Mouse (Mus musculus): ENCODE measurements around the gene Nit2. TPM values are rescaled to one million over a fixed set of nuclear protein-coding genes. Genes with fewer than 3 reads are reported as not detected.

Gene Nit2
- polyA plus RNA-seq (2014; fragmentation: Illumina TruSeq; extraction: RNeasy Lipid Tissue Mini Kit (QIAGEN cat#74804)): 80.8 TPM

DNA sequence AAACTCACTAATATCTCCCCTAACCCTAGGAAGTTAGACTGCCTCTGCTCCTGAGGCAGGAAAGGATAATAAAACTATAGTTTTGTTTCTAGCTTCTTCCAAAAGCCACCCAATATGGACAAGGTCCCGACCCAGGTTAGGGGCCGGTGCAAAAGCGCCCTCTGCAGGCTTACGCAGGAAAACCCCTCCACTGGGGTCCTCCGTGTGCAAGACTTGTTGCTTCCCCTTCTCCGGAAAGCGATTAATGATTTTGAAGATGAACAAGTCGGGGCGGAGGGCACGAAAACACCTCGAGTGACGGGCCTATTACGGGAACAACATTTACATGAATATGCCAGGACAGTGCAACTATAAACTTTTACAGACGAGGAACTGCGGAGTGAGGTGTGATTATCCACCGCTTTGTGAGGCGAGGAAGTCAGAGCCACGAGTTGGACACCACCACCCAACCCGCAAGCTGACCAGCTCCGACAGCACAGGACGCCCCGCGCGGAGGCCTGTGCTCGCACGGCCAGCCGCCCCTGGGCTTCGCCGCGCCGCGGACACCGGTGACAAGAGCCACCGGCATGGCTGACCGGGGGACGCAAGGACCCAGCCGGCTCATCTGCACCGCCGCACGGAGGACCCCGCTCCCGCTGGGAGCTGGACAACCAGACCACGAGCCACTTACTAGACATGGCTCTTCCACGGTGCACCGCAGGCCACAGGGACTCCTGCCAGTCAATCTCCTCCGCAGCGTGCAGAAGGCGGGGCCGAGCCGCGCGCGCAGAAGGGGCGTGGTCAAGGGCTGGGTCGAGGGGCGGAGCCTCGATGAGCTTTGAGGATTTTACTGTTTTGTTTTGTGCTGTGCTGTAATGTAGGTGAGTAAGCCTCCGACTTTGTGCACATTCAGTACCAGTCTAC is at the start of gene Nit2:
TSS of gene Nit2 (minus strand) at position 731 of the 903 bp plus-strand sequence.

DNA sequence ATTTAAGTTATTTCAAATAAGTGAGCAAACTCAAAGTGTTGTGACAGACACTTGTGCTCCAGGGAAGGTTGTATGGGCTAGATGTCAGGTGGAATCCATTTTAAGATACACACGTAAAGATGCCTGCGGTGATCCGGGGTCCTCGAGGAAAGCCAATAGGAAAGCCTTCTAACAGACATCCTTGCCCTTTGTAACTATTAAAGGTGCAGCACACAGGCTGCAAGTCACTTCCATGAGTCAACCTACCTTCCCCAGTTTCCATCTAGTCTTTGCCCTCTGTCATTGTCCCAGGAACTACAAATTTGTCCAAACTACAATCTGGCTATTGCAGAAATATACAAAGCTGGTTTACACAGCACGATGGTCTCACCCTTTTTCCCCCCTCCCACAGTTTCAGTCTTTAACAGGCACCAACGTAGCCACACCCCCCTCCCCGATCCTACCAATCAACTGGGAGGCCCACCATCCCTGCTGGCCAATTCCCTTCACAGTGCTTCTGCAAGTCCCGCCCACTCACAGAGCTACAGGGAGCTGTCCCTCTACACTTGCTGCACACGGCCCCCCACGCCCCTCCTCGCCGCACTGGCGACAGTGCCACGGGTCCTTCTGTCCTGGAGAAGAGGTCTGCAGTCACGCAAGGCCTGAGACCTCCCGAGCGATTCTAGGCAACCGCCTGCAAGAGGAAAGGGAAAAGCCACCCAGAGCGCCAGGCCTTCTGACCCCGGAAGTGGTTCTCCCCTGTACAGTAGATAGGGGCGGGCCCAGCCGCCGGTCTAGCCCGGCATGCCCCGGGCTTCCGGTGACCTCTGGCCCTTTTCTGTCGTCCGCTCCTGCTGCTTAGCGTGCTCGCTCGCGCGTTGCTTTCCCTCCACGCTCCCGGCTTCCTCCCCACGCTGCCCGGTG is 46.0 kb downstream of the Nit2 start, which contains the start of gene Tomm70a:
TSS of gene Tomm70a (plus strand) at position 791 of the 903 bp plus-strand sequence.

Other genes with a start within 250 kb of the Nit2 start
- not detected for gene Lnp1, start 239.3 kb downstream of the Nit2 start, polyA plus RNA-seq (2014; fragmentation: Illumina TruSeq; extraction: RNeasy Lipid Tissue Mini Kit (QIAGEN cat#74804))
- gene Tmem45a2, start 96.0 kb downstream of the Nit2 start, polyA plus RNA-seq (2014; fragmentation: Illumina TruSeq; extraction: RNeasy Lipid Tissue Mini Kit (QIAGEN cat#74804)): not detected
- gene Tomm70a, start 45.6 kb downstream of the Nit2 start, polyA plus RNA-seq (2014; fragmentation: Illumina TruSeq; extraction: RNeasy Lipid Tissue Mini Kit (QIAGEN cat#74804)): 162 TPM
- gene Tbc1d23, start 64.2 kb upstream of the Nit2 start, polyA plus RNA-seq (2014; fragmentation: Illumina TruSeq; extraction: RNeasy Lipid Tissue Mini Kit (QIAGEN cat#74804)): 77.3 TPM
- gene Tmem30c, start 125.5 kb upstream of the Nit2 start, polyA plus RNA-seq (2014; fragmentation: Illumina TruSeq; extraction: RNeasy Lipid Tissue Mini Kit (QIAGEN cat#74804)): 0.20 TPM
- gene Filip1l, start 185.8 kb upstream of the Nit2 start, polyA plus RNA-seq (2014; fragmentation: Illumina TruSeq; extraction: RNeasy Lipid Tissue Mini Kit (QIAGEN cat#74804)): 134 TPM